Mouse (Mus musculus) spleen, adult 2 months (tissue): ENCODE results near the gene Nuak2.

Experiments
- CTCF ChIP-seq: fragments of 200-500 bp; IDR thresholded peaks from 2 replicates; pipeline ENCODE4 v1.5.1; 2011; ENCODE audit warnings: mild to moderate bottlenecking, inconsistent platforms; ENCODE audit not compliant: insufficient read depth, insufficient read length, insufficient replicate concordance; ENCODE audit errors: extremely low read depth
- POLR2A ChIP-seq: fragments of 200-500 bp; IDR thresholded peaks from 2 replicates; pipeline ENCODE4 v1.6.1; 2011; ENCODE audit warnings: low read depth, low read length, inconsistent platforms

- no peak for TF ChIP-seq POLR2A
- no peak for TF ChIP-seq CTCF
These were observed 54.8 kb downstream of the Nuak2 start for GRCm38 (mm10) chr1:132370681-132371173.
